Mouse (Mus musculus): ENCODE measurements around the gene Chst15.

GRCm38 (mm10) chr7:132282576-132282975, 34.5 kb downstream of the Chst15 start:
- TF ChIP-seq POLR2A (IDR thresholded peaks at IDR 0.05; ENCODE audit: low read depth, low read length) (no peak), CTCF (IDR thresholded peaks at IDR 0.05; ENCODE audit: extremely low read depth, insufficient read length, insufficient replicate concordance, low read depth, low read length) (no peak)

All from small intestine, adult 2 months (tissue).